Mouse (Mus musculus) heart, embryonic 10.5 days (tissue): ENCODE data around the gene Mycbp. TPM values are rescaled to one million over a fixed set of nuclear protein-coding genes. Genes with fewer than 3 reads are reported as not detected.

Experiments used
- DNase-seq: peaks from one replicate; pipeline ENCODE4 v3.0.0-alpha.2; 2017; ENCODE audit warnings: low spot score
- H3K27ac ChIP-seq: fragments of 300-500 bp; sonication (generic); 2 replicates; pipeline ENCODE4 v1.5.1; 2016; ENCODE audit warnings: mild to moderate bottlenecking
- H3K27me3 ChIP-seq: fragments of 300-500 bp; sonication (generic); 2 replicates; pipeline ENCODE4 v1.6.1; 2016; ENCODE audit warnings: mild to moderate bottlenecking; ENCODE audit not compliant: poor library complexity, insufficient read depth, severe bottlenecking
- H3K36me3 ChIP-seq: fragments of 300-500 bp; sonication (generic); 2 replicates; pipeline ENCODE4 v1.6.1; 2016; ENCODE audit warnings: mild to moderate bottlenecking, moderate library complexity
- H3K4me1 ChIP-seq: fragments of 300-500 bp; sonication (generic); 2 replicates; pipeline ENCODE4 v1.6.1; 2016; ENCODE audit warnings: mild to moderate bottlenecking
- H3K4me3 ChIP-seq: fragments of 300-500 bp; sonication (generic); 2 replicates; pipeline ENCODE4 v1.5.1; 2016; ENCODE audit warnings: mild to moderate bottlenecking, moderate library complexity
- H3K9me3 ChIP-seq: fragments of 300-500 bp; sonication (generic); 2 replicates; pipeline ENCODE4 v1.6.1; 2016; ENCODE audit warnings: mild to moderate bottlenecking, moderate library complexity
- WGBS: fragments of 180-500 bp; shearing (Covaris S2); methylation state at CpG from one replicate; pipeline ENCODE4 v1.1.7; 2016; 5-methylcytosine and 5-hydroxymethylcytosine counted together
- polyA plus RNA-seq: library from polyadenylated mRNA; unstranded; fragments of >200 nt; fragmentation: Nextera tagmentation; extraction: Ambion mirVana; gene quantifications from 2 replicates; pipeline ENCODE4 v1.2.1, GENCODE M21; 2016

Mycbp gene
- polyA plus RNA-seq: 66.7 and 74.4 TPM in 2 replicates

GRCm38 (mm10) chr4:123904333-123905125 lies at the start of gene Mycbp:
Gene Mycbp, plus strand, starts transcription at chr4:123904832.
- 1% methylated on average over 49 of the region's 49 CpGs for WGBS
- H3K4me3 ChIP-seq: peak within 1 kb of the TSS; percentile 90
- peak; percentile 100 for DNase-seq
- 0 out of 2 replicates have a peak, but pooled peaks cover 3% of the 10 kb centered on the region for H3K36me3 ChIP-seq
- H3K27ac ChIP-seq: peak within 1 kb of the TSS; percentile 89
- no peaks in the 10 kb centered on the region for H3K27me3 ChIP-seq
- peaks cover 10% of the 10 kb centered on the region for H3K4me1 ChIP-seq
- H3K9me3 ChIP-seq: no peaks in the 10 kb centered on the region

GRCm38 (mm10) chr4:123856888-123857287 lies 47.7 kb upstream of the Mycbp start:
- Histone ChIP-seq H3K4me3 (no peak overlapping the region), H3K9me3 (no peaks in the 10 kb centered on the region), H3K36me3 (no peaks in the 10 kb centered on the region), H3K27ac (no peak overlapping the region), H3K4me1 (no peaks in the 10 kb centered on the region), H3K27me3 (no peaks in the 10 kb centered on the region)
- 72% methylated on average over 4 of the region's 4 CpGs for WGBS
- DNase-seq: no peak

GRCm38 (mm10) chr4:123858090-123858489 lies 46.5 kb upstream of the Mycbp start:
- 81% methylated on average over 7 of the region's 7 CpGs for WGBS
- Histone ChIP-seq H3K36me3 (no peaks in the 10 kb centered on the region), H3K9me3 (no peaks in the 10 kb centered on the region), H3K4me3 (no peak overlapping the region), H3K27ac (no peak overlapping the region), H3K4me1 (no peaks in the 10 kb centered on the region), H3K27me3 (no peaks in the 10 kb centered on the region)
- DNase-seq: no peak

- no peak within 1 kb of the TSS for H3K27ac ChIP-seq
- H3K9me3 ChIP-seq: no peaks in the 10 kb centered on the region
- no peaks in the 10 kb centered on the region for H3K27me3 ChIP-seq
- no peak for DNase-seq
- WGBS: 72% methylated on average over 3 of the region's 3 CpGs
- H3K36me3 ChIP-seq: no peaks in the 10 kb centered on the region
- no peak within 1 kb of the TSS for H3K4me3 ChIP-seq
- H3K4me1 ChIP-seq: no peaks in the 10 kb centered on the region
Measured at GRCm38 (mm10) chr4:123859379-123859778, 45.3 kb upstream of the Mycbp start, which contains the start of gene 4933427I04Rik. Gene 4933427I04Rik, plus strand, starts transcription at chr4:123859679.

- Histone ChIP-seq H3K4me1 (no peaks in the 10 kb centered on the region), H3K4me3 (no peak overlapping the region), H3K36me3 (no peaks in the 10 kb centered on the region), H3K9me3 (no peaks in the 10 kb centered on the region), H3K27me3 (no peaks in the 10 kb centered on the region), H3K27ac (no peak overlapping the region)
- 47% methylated on average over 2 of the region's 2 CpGs for WGBS
- DNase-seq: no peak
Measured at GRCm38 (mm10) chr4:123859803-123860202, 44.8 kb upstream of the Mycbp start.

- no peak overlapping the region for H3K27ac ChIP-seq
- no peaks in the 10 kb centered on the region for H3K9me3 ChIP-seq
- no peak overlapping the region for H3K4me3 ChIP-seq
- 73% methylated on average over 5 of the region's 5 CpGs for WGBS
- no peaks in the 10 kb centered on the region for H3K27me3 ChIP-seq
- DNase-seq: no peak
- H3K36me3 ChIP-seq: no peaks in the 10 kb centered on the region
- H3K4me1 ChIP-seq: no peaks in the 10 kb centered on the region
Measured at GRCm38 (mm10) chr4:123860621-123861020, 44.0 kb upstream of the Mycbp start.

- H3K27ac ChIP-seq: no peak overlapping the region
- H3K4me3 ChIP-seq: no peak overlapping the region
- no peak for DNase-seq
- H3K36me3 ChIP-seq: no peaks in the 10 kb centered on the region
- no peaks in the 10 kb centered on the region; the same call in 1 of the 2 replicates for H3K27me3 ChIP-seq
- no peaks in the 10 kb centered on the region for H3K9me3 ChIP-seq
- H3K4me1 ChIP-seq: no peaks in the 10 kb centered on the region
- WGBS: 81% methylated on average over 5 of the region's 5 CpGs
Measured at GRCm38 (mm10) chr4:123893726-123894125, 10.9 kb upstream of the Mycbp start.

- DNase-seq: no peak
- Histone ChIP-seq H3K9me3 (no peaks in the 10 kb centered on the region), H3K4me3 (no peak overlapping the region), H3K4me1 (no peaks in the 10 kb centered on the region), H3K36me3 (no peaks in the 10 kb centered on the region), H3K27ac (no peak overlapping the region), H3K27me3 (no peaks in the 10 kb centered on the region; the same call in 1 of the 2 replicates)
- WGBS: 88% methylated on average over 4 of the region's 4 CpGs
Measured at GRCm38 (mm10) chr4:123894295-123894694, 10.3 kb upstream of the Mycbp start.

- Histone ChIP-seq H3K27me3 (no peaks in the 10 kb centered on the region; the same call in 1 of the 2 replicates), H3K4me3 (no peak overlapping the region), H3K4me1 (no peaks in the 10 kb centered on the region), H3K36me3 (no peaks in the 10 kb centered on the region), H3K27ac (no peak overlapping the region), H3K9me3 (no peaks in the 10 kb centered on the region)
- WGBS: 12% methylated on average over 5 of the region's 5 CpGs
- DNase-seq: no peak
Measured at GRCm38 (mm10) chr4:123898696-123899095, 5.9 kb upstream of the Mycbp start.

- Histone ChIP-seq H3K27ac (no peak overlapping the region), H3K4me1 (peaks cover 10% of the 10 kb centered on the region), H3K9me3 (no peaks in the 10 kb centered on the region), H3K4me3 (no peak overlapping the region), H3K27me3 (no peaks in the 10 kb centered on the region), H3K36me3 (no peaks in the 10 kb centered on the region)
- 84% methylated on average over 3 of the region's 3 CpGs for WGBS
- DNase-seq: no peak
Measured at GRCm38 (mm10) chr4:123903432-123903831, 1.2 kb upstream of the Mycbp start.

- H3K27me3 ChIP-seq: no peaks in the 10 kb centered on the region
- peaks cover 10% of the 10 kb centered on the region for H3K4me1 ChIP-seq
- under 1% methylated on average over 52 of the region's 53 CpGs for WGBS
- H3K4me3 ChIP-seq: peak overlapping the region; percentile 90
- H3K36me3 ChIP-seq: peaks cover 9% of the 10 kb centered on the region; the same call in 1 of the 2 replicates
- peak overlapping the region; percentile 89 for H3K27ac ChIP-seq
- DNase-seq: peak; percentile 85
- no peaks in the 10 kb centered on the region for H3K9me3 ChIP-seq
Measured at GRCm38 (mm10) chr4:123905126-123905668, 565 bp downstream of the Mycbp start.

GRCm38 (mm10) chr4:123911503-123911902 lies 6.9 kb downstream of the Mycbp start:
- WGBS: 90% methylated on average over 4 of the region's 4 CpGs
- no peak overlapping the region for H3K27ac ChIP-seq
- no peaks in the 10 kb centered on the region for H3K27me3 ChIP-seq
- DNase-seq: no peak
- peaks cover 39% of the 10 kb centered on the region for H3K36me3 ChIP-seq
- H3K9me3 ChIP-seq: no peaks in the 10 kb centered on the region
- H3K4me1 ChIP-seq: peaks cover 10% of the 10 kb centered on the region
- no peak overlapping the region for H3K4me3 ChIP-seq

- H3K4me1 ChIP-seq: peaks cover 10% of the 10 kb centered on the region
- 71% methylated on average over 2 of the region's 2 CpGs for WGBS
- H3K27ac ChIP-seq: no peak overlapping the region
- peaks cover 39% of the 10 kb centered on the region for H3K36me3 ChIP-seq
- H3K4me3 ChIP-seq: no peak overlapping the region
- no peaks in the 10 kb centered on the region for H3K27me3 ChIP-seq
- no peak for DNase-seq
- no peaks in the 10 kb centered on the region for H3K9me3 ChIP-seq
Measured at GRCm38 (mm10) chr4:123912431-123912830, 7.8 kb downstream of the Mycbp start.
